Mouse (Mus musculus) cortical plate, adult 2 months (tissue): ENCODE data around the gene Ptprk.

Experiments
- CTCF ChIP-seq: fragments of 200-500 bp; IDR thresholded peaks from 2 replicates; pipeline ENCODE4 v1.5.1; 2011; ENCODE audit warnings: mild to moderate bottlenecking, control low read depth, low read length; ENCODE audit not compliant: insufficient read depth; ENCODE audit errors: extremely low read depth
- POLR2A ChIP-seq: fragments of 200-500 bp; IDR thresholded peaks from 2 replicates; pipeline ENCODE4 v1.6.1; 2011; ENCODE audit warnings: mild to moderate bottlenecking, low read length, control low read depth; ENCODE audit not compliant: insufficient read depth; ENCODE audit errors: extremely low read depth

GRCm38 (mm10) chr10:28171196-28171595, 96.6 kb downstream of the Ptprk start:
- no peak for TF ChIP-seq CTCF
- TF ChIP-seq POLR2A: no peak
